Mouse (Mus musculus): ENCODE measurements around the gene Ubfd1. TPM values are rescaled to one million over a fixed set of nuclear protein-coding genes. Genes with fewer than 3 reads are reported as not detected.

Ubfd1 gene
- polyA plus RNA-seq, 1 experiment from 2014 or later: 90.2 TPM

- Histone ChIP-seq H3K4me1 (ENCODE audit: control insufficient read depth, insufficient read depth, low read length) (no peaks in the 10 kb centered on the region), H3K9me3 (ENCODE audit: control insufficient read depth, low read length) (no peaks in the 10 kb centered on the region), H3K4me2 (ENCODE audit: low read depth, low read length) (no peak overlapping the region), H3K9ac (ENCODE audit: low read depth, low read length) (no peak overlapping the region), H3K27ac (replicated peaks; ENCODE audit: low read depth, low read length) (no peak overlapping the region), H3K4me3 (ENCODE audit: low read depth, low read length) (no peak overlapping the region), H3K36me3 (ENCODE audit: control insufficient read depth, insufficient read depth, low read length) (peaks cover 40% of the 10 kb centered on the region; the same call in 1 of the 2 replicates), H3K27me3 (replicated peaks; ENCODE audit: control insufficient read depth, insufficient read depth, low read length) (no peaks in the 10 kb centered on the region)
- 90% methylated on average over 8 of the region's 8 CpGs for WGBS
- no peak for ATAC-seq (ENCODE audit: low read depth)
- no peak for DNase-seq (ENCODE audit: low spot score)
Measured at GRCm38 (mm10) chr7:122044106-122044505, 22.9 kb upstream of the Ubfd1 start.

- ATAC-seq (ENCODE audit: low read depth): no peak
- Histone ChIP-seq H3K4me1 (ENCODE audit: control insufficient read depth, insufficient read depth, low read length) (no peaks in the 10 kb centered on the region), H3K36me3 (ENCODE audit: control insufficient read depth, insufficient read depth, low read length) (peaks cover 35% of the 10 kb centered on the region; the same call in 1 of the 2 replicates), H3K27ac (replicated peaks; ENCODE audit: low read depth, low read length) (no peak overlapping the region), H3K9ac (ENCODE audit: low read depth, low read length) (no peak overlapping the region), H3K4me2 (ENCODE audit: low read depth, low read length) (no peak overlapping the region), H3K27me3 (replicated peaks; ENCODE audit: control insufficient read depth, insufficient read depth, low read length) (no peaks in the 10 kb centered on the region), H3K4me3 (ENCODE audit: low read depth, low read length) (no peak overlapping the region), H3K9me3 (ENCODE audit: control insufficient read depth, low read length) (no peaks in the 10 kb centered on the region)
- DNase-seq (ENCODE audit: low spot score): no peak
- 78% methylated on average over 4 of the region's 4 CpGs for WGBS
Measured at GRCm38 (mm10) chr7:122045181-122045634, 21.8 kb upstream of the Ubfd1 start.

DNA sequence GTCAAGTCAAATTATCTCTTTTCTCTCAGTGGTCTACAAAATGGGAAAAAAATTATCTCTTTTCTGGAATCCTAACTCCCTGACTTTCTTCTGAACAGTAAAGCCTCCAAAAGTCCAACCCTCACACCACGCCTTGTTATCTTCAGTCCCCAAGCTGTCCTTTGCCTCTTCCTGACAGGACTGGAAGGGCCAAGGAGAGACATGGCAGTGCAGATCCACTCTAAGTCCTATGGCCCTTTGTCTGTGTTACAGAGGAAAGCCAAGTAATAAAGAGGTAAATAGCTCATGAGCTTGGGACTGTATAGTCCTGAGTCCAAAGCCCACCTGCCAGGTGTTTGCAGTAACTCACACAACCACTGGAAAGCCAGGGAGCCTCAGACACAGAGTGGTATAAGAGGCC, 21.3 kb upstream of the Ubfd1 start:
- H3K9ac ChIP-seq (ENCODE audit: low read depth, low read length): no peak overlapping the region
- ATAC-seq (ENCODE audit: low read depth) (no peak), DNase-seq (ENCODE audit: low spot score) (no peak)
- no peak overlapping the region for H3K27ac ChIP-seq (replicated peaks; ENCODE audit: low read depth, low read length)
- no peak overlapping the region for H3K4me3 ChIP-seq (ENCODE audit: low read depth, low read length)
- H3K9me3 ChIP-seq (ENCODE audit: control insufficient read depth, low read length): no peaks in the 10 kb centered on the region
- H3K4me2 ChIP-seq (ENCODE audit: low read depth, low read length): no peak overlapping the region
- WGBS: 83% methylated on average over 1 of the region's 1 CpGs
- H3K4me1 ChIP-seq (ENCODE audit: control insufficient read depth, insufficient read depth, low read length): no peaks in the 10 kb centered on the region
- peaks cover 37% of the 10 kb centered on the region; the same call in 1 of the 2 replicates for H3K36me3 ChIP-seq (ENCODE audit: control insufficient read depth, insufficient read depth, low read length)
- H3K27me3 ChIP-seq (replicated peaks; ENCODE audit: control insufficient read depth, insufficient read depth, low read length): no peaks in the 10 kb centered on the region

DNA sequence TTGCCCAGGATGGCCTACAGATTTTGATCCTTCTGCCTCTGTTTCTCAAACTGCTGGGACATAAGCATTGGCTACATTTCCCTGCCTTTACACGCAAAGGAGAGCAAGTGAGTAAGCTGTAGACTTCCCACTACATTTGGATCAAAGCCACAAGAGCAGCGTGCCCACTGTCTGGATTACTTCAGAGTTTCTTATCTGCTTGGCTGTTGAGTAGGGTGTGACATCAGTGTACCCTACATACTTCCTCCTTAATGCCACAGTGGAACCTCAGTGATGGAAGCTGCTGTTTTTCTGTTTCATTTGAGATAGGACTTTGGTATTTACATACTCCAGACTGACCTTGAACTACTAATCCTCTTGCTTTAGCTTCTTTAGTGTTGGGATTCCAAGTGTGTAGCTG, 20.2 kb upstream of the Ubfd1 start:
- H3K27me3 ChIP-seq (replicated peaks; ENCODE audit: control insufficient read depth, insufficient read depth, low read length): no peaks in the 10 kb centered on the region
- ATAC-seq (ENCODE audit: low read depth) (no peak), DNase-seq (ENCODE audit: low spot score) (no peak)
- no peak overlapping the region for H3K4me3 ChIP-seq (ENCODE audit: low read depth, low read length)
- no peak overlapping the region for H3K4me2 ChIP-seq (ENCODE audit: low read depth, low read length)
- 90% methylated on average over 2 of the region's 2 CpGs for WGBS
- no peaks in the 10 kb centered on the region for H3K4me1 ChIP-seq (ENCODE audit: control insufficient read depth, insufficient read depth, low read length)
- H3K27ac ChIP-seq (replicated peaks; ENCODE audit: low read depth, low read length): no peak overlapping the region
- H3K9ac ChIP-seq (ENCODE audit: low read depth, low read length): no peak overlapping the region
- peaks cover 44% of the 10 kb centered on the region; the same call in 1 of the 2 replicates for H3K36me3 ChIP-seq (ENCODE audit: control insufficient read depth, insufficient read depth, low read length)
- no peaks in the 10 kb centered on the region for H3K9me3 ChIP-seq (ENCODE audit: control insufficient read depth, low read length)

GRCm38 (mm10) chr7:122048191-122048590, 18.8 kb upstream of the Ubfd1 start:
- WGBS: 95% methylated on average over 9 of the region's 9 CpGs
- no peak overlapping the region for H3K4me3 ChIP-seq (ENCODE audit: low read depth, low read length)
- peaks cover 45% of the 10 kb centered on the region; the same call in 1 of the 2 replicates for H3K36me3 ChIP-seq (ENCODE audit: control insufficient read depth, insufficient read depth, low read length)
- ATAC-seq (ENCODE audit: low read depth) (no peak), DNase-seq (ENCODE audit: low spot score) (no peak)
- H3K4me2 ChIP-seq (ENCODE audit: low read depth, low read length): no peak overlapping the region
- no peaks in the 10 kb centered on the region for H3K4me1 ChIP-seq (ENCODE audit: control insufficient read depth, insufficient read depth, low read length)
- no peak overlapping the region for H3K27ac ChIP-seq (replicated peaks; ENCODE audit: low read depth, low read length)
- no peak overlapping the region for H3K9ac ChIP-seq (ENCODE audit: low read depth, low read length)
- H3K27me3 ChIP-seq (replicated peaks; ENCODE audit: control insufficient read depth, insufficient read depth, low read length): no peaks in the 10 kb centered on the region
- no peaks in the 10 kb centered on the region for H3K9me3 ChIP-seq (ENCODE audit: control insufficient read depth, low read length)

- Histone ChIP-seq H3K9me3 (ENCODE audit: control insufficient read depth, low read length) (no peaks in the 10 kb centered on the region), H3K27ac (replicated peaks; ENCODE audit: low read depth, low read length) (no peak overlapping the region), H3K4me3 (ENCODE audit: low read depth, low read length) (no peak overlapping the region), H3K9ac (ENCODE audit: low read depth, low read length) (no peak overlapping the region), H3K36me3 (ENCODE audit: control insufficient read depth, insufficient read depth, low read length) (peaks cover 59% of the 10 kb centered on the region), H3K4me2 (ENCODE audit: low read depth, low read length) (no peak overlapping the region), H3K27me3 (replicated peaks; ENCODE audit: control insufficient read depth, insufficient read depth, low read length) (no peaks in the 10 kb centered on the region), H3K4me1 (ENCODE audit: control insufficient read depth, insufficient read depth, low read length) (no peaks in the 10 kb centered on the region)
- ATAC-seq (ENCODE audit: low read depth) (no peak), DNase-seq (ENCODE audit: low spot score) (no peak)
- 69% methylated on average over 1 of the region's 1 CpGs for WGBS
Measured at GRCm38 (mm10) chr7:122050834-122051233, 16.1 kb upstream of the Ubfd1 start.

DNA sequence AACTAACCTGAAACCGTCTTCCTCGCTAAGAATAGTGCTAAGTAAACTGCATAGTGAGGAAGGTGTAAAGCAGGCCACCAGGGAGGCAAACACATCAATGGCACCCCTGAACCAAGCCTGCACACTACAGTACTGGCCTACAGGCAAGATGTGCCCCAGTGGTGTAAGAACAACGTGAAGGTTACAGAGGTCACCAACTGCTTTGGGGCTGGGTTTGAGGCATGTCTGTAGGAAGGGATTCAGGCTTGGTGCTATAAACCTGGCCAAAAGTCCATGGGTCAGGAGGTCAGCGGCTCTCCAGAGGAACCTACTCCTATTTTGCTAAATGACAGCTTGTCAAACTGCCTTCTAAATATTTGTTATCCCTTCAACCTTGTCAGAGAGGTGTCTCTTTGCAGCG, 10.3 kb upstream of the Ubfd1 start:
- H3K9me3 ChIP-seq (ENCODE audit: control insufficient read depth, low read length): no peaks in the 10 kb centered on the region
- peaks cover 55% of the 10 kb centered on the region for H3K36me3 ChIP-seq (ENCODE audit: control insufficient read depth, insufficient read depth, low read length)
- ATAC-seq (ENCODE audit: low read depth) (no peak), DNase-seq (ENCODE audit: low spot score) (no peak)
- no peak overlapping the region for H3K27ac ChIP-seq (replicated peaks; ENCODE audit: low read depth, low read length)
- H3K4me1 ChIP-seq (ENCODE audit: control insufficient read depth, insufficient read depth, low read length): no peaks in the 10 kb centered on the region
- no peak overlapping the region for H3K9ac ChIP-seq (ENCODE audit: low read depth, low read length)
- WGBS: 85% methylated on average over 5 of the region's 5 CpGs
- no peak overlapping the region for H3K4me2 ChIP-seq (ENCODE audit: low read depth, low read length)
- H3K27me3 ChIP-seq (replicated peaks; ENCODE audit: control insufficient read depth, insufficient read depth, low read length): no peaks in the 10 kb centered on the region
- no peak overlapping the region for H3K4me3 ChIP-seq (ENCODE audit: low read depth, low read length)

GRCm38 (mm10) chr7:122065656-122066055, 1.3 kb upstream of the Ubfd1 start:
- Histone ChIP-seq H3K4me3 (ENCODE audit: low read depth, low read length) (peak overlapping the region; percentile 100), H3K4me2 (ENCODE audit: low read depth, low read length) (peak overlapping the region; percentile 69)
- 62% methylated on average over 1 of the region's 1 CpGs for WGBS

More at GRCm38 (mm10) chr7:122065656-122066055, 1.3 kb upstream of the Ubfd1 start:
- ATAC-seq (ENCODE audit: low read depth) (no peak), DNase-seq (ENCODE audit: low spot score) (no peak)
- Histone ChIP-seq H3K4me1 (ENCODE audit: control insufficient read depth, insufficient read depth, low read length) (peaks cover 19% of the 10 kb centered on the region), H3K27ac (replicated peaks; ENCODE audit: low read depth, low read length) (no peak overlapping the region), H3K36me3 (ENCODE audit: control insufficient read depth, insufficient read depth, low read length) (peaks cover 37% of the 10 kb centered on the region), H3K27me3 (replicated peaks; ENCODE audit: control insufficient read depth, insufficient read depth, low read length) (no peaks in the 10 kb centered on the region), H3K9ac (ENCODE audit: low read depth, low read length) (peak overlapping the region; percentile 97; the same call in 1 of the 2 replicates), H3K9me3 (ENCODE audit: control insufficient read depth, low read length) (no peaks in the 10 kb centered on the region)
